Mouse (Mus musculus) lung, embryonic 15.5 days (tissue): ENCODE results near the gene Bhlha9. TPM values are rescaled to one million over a fixed set of nuclear protein-coding genes. Genes with fewer than 3 reads are reported as not detected.
A peak's percentile ranks its signal among the peaks of the same experiment; 100 is the strongest.

Source experiments
- ATAC-seq: fragments of 200-750 bp; cut with Nextera tagmentation; 2 replicates; pipeline ENCODE4 v1.8.0; 2017; ENCODE audit warnings: moderate number of reproducible peaks, borderline replicate concordance; ENCODE audit not compliant: low FRiP score, low TSS enrichment; ENCODE audit errors: extremely low read depth
- H3K27ac ChIP-seq: fragments of 300-500 bp; sonication (generic); 2 replicates; pipeline ENCODE4 v1.5.1; 2015; ENCODE audit warnings: moderate library complexity, mild to moderate bottlenecking, inconsistent platforms
- H3K27me3 ChIP-seq: fragments of 300-500 bp; sonication (generic); 2 replicates; pipeline ENCODE4 v1.6.1; 2015; ENCODE audit warnings: inconsistent platforms
- H3K36me3 ChIP-seq: fragments of 300-500 bp; sonication (generic); 2 replicates; pipeline ENCODE4 v1.6.1; 2015; ENCODE audit warnings: inconsistent platforms
- H3K4me1 ChIP-seq: fragments of 300-500 bp; sonication (generic); 2 replicates; pipeline ENCODE4 v1.6.1; 2015; ENCODE audit warnings: inconsistent platforms
- H3K4me2 ChIP-seq: fragments of 300-500 bp; sonication (generic); 2 replicates; pipeline ENCODE4 v1.6.1; 2015; ENCODE audit warnings: inconsistent platforms, mild to moderate bottlenecking, moderate library complexity
- H3K4me3 ChIP-seq: fragments of 300-500 bp; sonication (generic); 2 replicates; pipeline ENCODE4 v1.5.1; 2015; ENCODE audit warnings: mild to moderate bottlenecking, inconsistent platforms
- H3K9ac ChIP-seq: fragments of 300-500 bp; sonication (generic); 2 replicates; pipeline ENCODE4 v1.6.1; 2015; ENCODE audit warnings: inconsistent platforms
- H3K9me3 ChIP-seq: fragments of 300-500 bp; sonication (generic); 2 replicates; pipeline ENCODE4 v1.6.1; 2016; ENCODE audit warnings: inconsistent platforms
- WGBS: fragments of 180-500 bp; shearing (Covaris S2); methylation state at CpG from one replicate; pipeline ENCODE4 v1.1.7; 2015; 5-methylcytosine and 5-hydroxymethylcytosine counted together
- polyA plus RNA-seq: library from polyadenylated mRNA; unstranded; fragments of >200 nt; fragmentation: Nextera tagmentation; extraction: Ambion mirVana; gene quantifications from 2 replicates; pipeline ENCODE4 v1.2.1, GENCODE M21; 2015

Bhlha9 gene
- polyA plus RNA-seq, 1 experiment from 2014 or later = not detected

- Histone ChIP-seq H3K9ac (no peak overlapping the region), H3K27me3 (peaks cover 10% of the 10 kb centered on the region), H3K4me2 (no peak overlapping the region), H3K36me3 (no peaks in the 10 kb centered on the region), H3K27ac (no peak overlapping the region), H3K4me3 (no peak overlapping the region), H3K9me3 (no peaks in the 10 kb centered on the region), H3K4me1 (peaks cover 16% of the 10 kb centered on the region)
- WGBS = 71% methylated on average over 9 of the region's 9 CpGs
- ATAC-seq = no peak
Observed at GRCm38 (mm10) chr11:76645036-76645435, 27.2 kb upstream of the Bhlha9 start.

GRCm38 (mm10) chr11:76645955-76646354, 26.3 kb upstream of the Bhlha9 start:
- peak; percentile 76; the same call in 1 of the 2 replicates for ATAC-seq
- no peak overlapping the region for H3K27ac ChIP-seq

GRCm38 (mm10) chr11:76647062-76647461, 25.2 kb upstream of the Bhlha9 start:
- peaks cover 10% of the 10 kb centered on the region for H3K27me3 ChIP-seq
- peaks cover 16% of the 10 kb centered on the region for H3K4me1 ChIP-seq
- no peak overlapping the region for H3K4me3 ChIP-seq
- no peak overlapping the region for H3K9ac ChIP-seq
- no peak for ATAC-seq
- H3K9me3 ChIP-seq = no peaks in the 10 kb centered on the region
- no peaks in the 10 kb centered on the region for H3K36me3 ChIP-seq
- H3K27ac ChIP-seq = no peak overlapping the region
- peak overlapping the region; percentile 36 for H3K4me2 ChIP-seq
- WGBS = 9% methylated on average over 7 of the region's 7 CpGs

More at GRCm38 (mm10) chr11:76645955-76646354, 26.3 kb upstream of the Bhlha9 start:
- Histone ChIP-seq H3K4me3 (peak overlapping the region; percentile 18), H3K4me1 (peaks cover 16% of the 10 kb centered on the region), H3K9ac (no peak overlapping the region), H3K27me3 (peaks cover 10% of the 10 kb centered on the region), H3K36me3 (no peaks in the 10 kb centered on the region), H3K9me3 (no peaks in the 10 kb centered on the region), H3K4me2 (peak overlapping the region; percentile 49)
- 0% methylated on average over 19 of the region's 19 CpGs for WGBS

GRCm38 (mm10) chr11:76647500-76647899, 24.8 kb upstream of the Bhlha9 start:
- H3K36me3 ChIP-seq = no peaks in the 10 kb centered on the region
- WGBS = 6% methylated on average over 9 of the region's 9 CpGs
- H3K9me3 ChIP-seq = no peaks in the 10 kb centered on the region
- ATAC-seq = no peak
- H3K9ac ChIP-seq = no peak overlapping the region
- no peak overlapping the region for H3K4me3 ChIP-seq
- H3K27ac ChIP-seq = no peak overlapping the region
- peak overlapping the region; percentile 36 for H3K4me2 ChIP-seq
- H3K27me3 ChIP-seq = peaks cover 10% of the 10 kb centered on the region
- peaks cover 16% of the 10 kb centered on the region for H3K4me1 ChIP-seq

- no peaks in the 10 kb centered on the region for H3K9me3 ChIP-seq
- no peaks in the 10 kb centered on the region for H3K36me3 ChIP-seq
- no peak overlapping the region for H3K4me3 ChIP-seq
- WGBS = 53% methylated on average over 12 of the region's 14 CpGs
- H3K27ac ChIP-seq = no peak overlapping the region
- no peak for ATAC-seq
- no peak overlapping the region for H3K4me2 ChIP-seq
- H3K4me1 ChIP-seq = peaks cover 16% of the 10 kb centered on the region
- no peaks in the 10 kb centered on the region for H3K27me3 ChIP-seq
- H3K9ac ChIP-seq = no peak overlapping the region
Observed at GRCm38 (mm10) chr11:76650862-76651560, 21.3 kb upstream of the Bhlha9 start.

GRCm38 (mm10) chr11:76652838-76653334, 19.4 kb upstream of the Bhlha9 start:
- Histone ChIP-seq H3K9ac (no peak overlapping the region), H3K4me1 (no peaks in the 10 kb centered on the region), H3K9me3 (no peaks in the 10 kb centered on the region), H3K27me3 (no peaks in the 10 kb centered on the region), H3K4me2 (no peak overlapping the region), H3K27ac (no peak overlapping the region), H3K4me3 (no peak overlapping the region), H3K36me3 (no peaks in the 10 kb centered on the region)
- no peak for ATAC-seq
- WGBS = 48% methylated on average over 3 of the region's 3 CpGs

- no peaks in the 10 kb centered on the region for H3K9me3 ChIP-seq
- 4% methylated on average over 10 of the region's 10 CpGs for WGBS
- H3K36me3 ChIP-seq = no peaks in the 10 kb centered on the region
- ATAC-seq = no peak
- peak overlapping the region; percentile 53 for H3K4me2 ChIP-seq
- no peaks in the 10 kb centered on the region for H3K4me1 ChIP-seq
- peak overlapping the region; percentile 21 for H3K4me3 ChIP-seq
- H3K27me3 ChIP-seq = no peaks in the 10 kb centered on the region
- no peak overlapping the region for H3K27ac ChIP-seq
- H3K9ac ChIP-seq = peak overlapping the region; percentile 37; the same call in 1 of the 2 replicates
Observed at GRCm38 (mm10) chr11:76655106-76655505, 17.2 kb upstream of the Bhlha9 start.

GRCm38 (mm10) chr11:76657450-76657970, 14.8 kb upstream of the Bhlha9 start:
- H3K9ac ChIP-seq = no peak overlapping the region
- H3K36me3 ChIP-seq = no peaks in the 10 kb centered on the region
- H3K27ac ChIP-seq = no peak overlapping the region
- H3K4me3 ChIP-seq = no peak overlapping the region
- H3K9me3 ChIP-seq = no peaks in the 10 kb centered on the region
- no peaks in the 10 kb centered on the region for H3K4me1 ChIP-seq
- 34% methylated on average over 4 of the region's 4 CpGs for WGBS
- no peak for ATAC-seq
- H3K4me2 ChIP-seq = no peak overlapping the region
- no peaks in the 10 kb centered on the region for H3K27me3 ChIP-seq

- Histone ChIP-seq H3K9ac (no peak overlapping the region), H3K4me3 (no peak overlapping the region), H3K9me3 (no peaks in the 10 kb centered on the region), H3K4me1 (no peaks in the 10 kb centered on the region), H3K4me2 (no peak overlapping the region), H3K36me3 (no peaks in the 10 kb centered on the region), H3K27ac (no peak overlapping the region), H3K27me3 (peaks cover 11% of the 10 kb centered on the region)
- no peak for ATAC-seq
- WGBS = 48% methylated on average over 14 of the region's 14 CpGs
Observed at GRCm38 (mm10) chr11:76659138-76659930, 12.9 kb upstream of the Bhlha9 start.

- 48% methylated on average over 7 of the region's 7 CpGs for WGBS
- H3K9ac ChIP-seq = no peak overlapping the region
Observed at GRCm38 (mm10) chr11:76661790-76662468, 10.3 kb upstream of the Bhlha9 start.

GRCm38 (mm10) chr11:76666002-76666649, 6.1 kb upstream of the Bhlha9 start:
- H3K27me3 ChIP-seq = peaks cover 67% of the 10 kb centered on the region

More at GRCm38 (mm10) chr11:76661790-76662468, 10.3 kb upstream of the Bhlha9 start:
- no peaks in the 10 kb centered on the region for H3K4me1 ChIP-seq
- no peaks in the 10 kb centered on the region for H3K36me3 ChIP-seq
- H3K27me3 ChIP-seq = peaks cover 37% of the 10 kb centered on the region
- no peak overlapping the region for H3K4me2 ChIP-seq
- H3K27ac ChIP-seq = no peak overlapping the region
- H3K9me3 ChIP-seq = no peaks in the 10 kb centered on the region
- H3K4me3 ChIP-seq = no peak overlapping the region
- ATAC-seq = no peak

More at GRCm38 (mm10) chr11:76666002-76666649, 6.1 kb upstream of the Bhlha9 start:
- no peaks in the 10 kb centered on the region for H3K9me3 ChIP-seq
- no peaks in the 10 kb centered on the region for H3K36me3 ChIP-seq
- H3K4me2 ChIP-seq = peak overlapping the region; percentile 45
- no peak overlapping the region for H3K9ac ChIP-seq
- ATAC-seq = no peak
- H3K27ac ChIP-seq = no peak overlapping the region
- WGBS = 10% methylated on average over 35 of the region's 35 CpGs
- no peaks in the 10 kb centered on the region for H3K4me1 ChIP-seq
- H3K4me3 ChIP-seq = peak overlapping the region; percentile 23
